Mouse (Mus musculus) natural killer cell, adult 2 months (primary cell): ENCODE measurements around the gene Olfr199.
"Not testable (repeated sequence)": the region's sequence is repeated elsewhere in the genome, so short reads cannot be mapped to it uniquely, and the experiment has no call there.

Experiments used
- DNase-seq, 2 experiments: peaks; one replicate each; pipeline ENCODE4 v3.0.0; 2022; ENCODE audit warnings: low spot score in 2 of 2

The Olfr199 gene

GRCm38 (mm10) chr16:59219667-59220066 lies at the start of gene Olfr199:
Gene Olfr199, minus strand, starts transcription at chr16:59219767.
- not testable (repeated sequence) for DNase-seq

GRCm38 (mm10) chr16:59269097-59269496 lies 49.5 kb upstream of the Olfr199 start:
- DNase-seq, result not testable (repeated sequence)

DNA sequence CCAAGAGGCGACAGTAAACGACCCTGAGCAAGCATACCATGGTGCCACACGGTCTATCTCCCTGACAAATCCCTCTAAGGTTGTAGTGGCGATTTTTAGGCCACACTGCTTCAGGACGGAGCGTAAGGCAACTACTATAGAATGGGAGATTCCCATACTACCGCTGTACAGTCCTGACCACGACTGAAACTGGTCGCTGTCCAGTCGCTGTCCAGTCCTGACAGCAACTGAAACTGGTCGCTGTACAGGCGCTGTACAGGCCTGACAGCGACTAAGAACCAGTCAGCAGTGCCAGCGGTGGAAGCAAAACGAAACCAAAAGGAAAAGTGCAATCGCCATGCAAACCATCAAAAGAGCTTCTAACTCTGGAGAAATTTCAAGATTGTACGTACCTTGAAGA lies 30.1 kb upstream of the Olfr199 start:
- DNase-seq, result no peak

DNA sequence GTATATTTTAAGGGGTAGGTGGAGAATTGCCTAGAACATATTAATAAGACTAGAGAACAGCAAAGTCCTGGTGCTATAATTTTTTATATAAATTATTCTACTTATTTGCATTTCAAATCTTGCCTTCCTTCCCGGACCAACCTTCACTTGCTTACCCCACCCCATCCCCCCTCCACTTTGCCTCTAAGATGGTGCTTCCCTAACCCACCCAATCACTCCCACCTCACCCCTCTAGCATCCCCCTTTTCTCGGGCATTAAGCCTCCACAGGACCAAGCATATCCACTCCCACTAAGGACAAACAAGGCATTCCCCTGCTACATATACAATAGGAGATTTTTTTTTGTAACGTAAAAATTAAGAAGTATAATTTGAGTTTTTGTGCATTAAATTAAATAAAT lies 1.7 kb downstream of the Olfr199 start:
- not testable (repeated sequence) for DNase-seq

DNA sequence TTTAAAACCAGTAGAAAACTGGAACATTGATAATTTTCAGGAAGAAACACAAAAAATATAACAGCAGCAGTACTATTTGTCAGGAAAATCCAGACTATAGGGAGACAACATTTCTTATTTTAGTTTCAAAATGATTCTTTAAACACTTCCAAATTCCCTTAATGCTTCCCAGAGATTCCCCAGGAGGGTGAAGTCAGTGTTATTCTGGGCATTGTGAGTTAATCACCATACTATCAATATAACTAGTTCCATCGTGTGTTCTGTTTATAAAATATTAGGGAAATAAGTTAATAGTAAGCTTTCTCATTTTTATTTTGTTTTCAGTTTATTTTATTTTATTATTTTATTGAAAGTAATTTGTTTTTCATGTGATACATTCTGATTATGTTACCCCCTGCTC lies 16.1 kb downstream of the Olfr199 start, which contains the start of gene Olfr198:
TSS of gene Olfr198 (minus strand) at position 101 of the 400 bp plus-strand sequence.
- not testable (repeated sequence) for DNase-seq

- no peak for DNase-seq
Measured at GRCm38 (mm10) chr16:59170354-59170753, 49.2 kb downstream of the Olfr199 start, which contains the start of gene Olfr196. Gene Olfr196, minus strand, starts transcription at chr16:59170454.
